19 mouse cellular contexts compared by ENCODE assay signal in the genomic region with DNA sequence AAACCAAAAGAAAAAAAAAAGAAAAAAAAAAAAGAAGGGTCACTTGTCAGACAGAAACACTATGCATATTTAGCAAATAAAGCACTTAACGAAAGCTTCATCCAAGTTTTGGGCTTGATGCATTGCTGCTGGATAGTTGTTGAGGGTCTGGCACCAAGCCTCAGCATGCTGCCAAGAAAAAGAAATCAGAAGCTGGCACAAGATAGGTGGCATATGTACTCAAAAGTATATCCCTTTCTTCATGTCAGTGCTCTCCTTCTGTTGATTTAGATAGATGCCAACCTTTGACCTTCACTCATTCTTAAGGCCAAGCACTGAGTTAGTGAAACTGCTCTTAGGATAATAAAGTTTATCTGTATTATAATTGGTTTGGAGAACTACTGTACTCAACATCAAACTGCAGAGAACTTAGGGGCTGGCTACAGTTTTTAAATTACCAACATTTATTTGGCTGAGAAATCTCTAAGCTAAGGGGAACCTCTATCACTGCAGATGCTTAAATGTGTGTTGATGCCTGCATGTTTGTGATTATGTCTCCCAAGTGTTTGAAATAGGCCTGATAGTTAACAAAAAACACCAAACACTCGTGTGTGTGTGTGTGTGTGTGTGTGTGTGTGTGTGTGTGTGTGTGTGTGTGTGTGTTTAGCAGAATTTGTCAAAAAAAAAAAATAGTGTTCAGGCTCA. TPM values are rescaled to one million over a fixed set of nuclear protein-coding genes. Genes with fewer than 3 reads are reported as not detected.
DNase-seq lines count a peak whose midpoint lies in the region; ATAC-seq and TF ChIP-seq lines count a peak whose summit lies in the region.
"Had no signal": no experiment of that assay in that cellular context is flagged by ENCODE, and none has a peak within 500 bp of the region (broad histone marks: within the 10 kb centered on the region; RNA-seq: fewer than 3 reads in every experiment).

No protein-coding gene starts in this region.

- H3K4me1 ChIP-seq in hindbrain, postnatal 0 days (ENCODE audit: insufficient read depth, low read length) = no peaks in the 10 kb centered on the region
- H3K4me1 ChIP-seq in hindbrain, embryonic 14.5 days (replicated peaks; ENCODE audit: control insufficient read depth, insufficient read depth, low read length) = no peaks in the 10 kb centered on the region
- H3K4me1 ChIP-seq in cerebellum, adult 2 months (ENCODE audit: control insufficient read depth, insufficient read depth, low read length) = peaks cover 7% of the 10 kb centered on the region
- H3K4me1 ChIP-seq in forebrain, embryonic 16.5 days (replicated peaks; ENCODE audit: control insufficient read depth, insufficient read depth, low read length) = no peaks in the 10 kb centered on the region
- H3K4me1 ChIP-seq: hindbrain, embryonic 10.5 days; midbrain, embryonic 13.5 days had no signal

- H3K4me2 ChIP-seq in hindbrain, postnatal 0 days (ENCODE audit: low read depth, low read length) = no peak overlapping the region
- H3K4me2 ChIP-seq in hindbrain, embryonic 14.5 days (replicated peaks) = no peak overlapping the region
- H3K4me2 ChIP-seq in forebrain, embryonic 16.5 days (ENCODE audit: low read length) = no peak overlapping the region
- H3K4me2 ChIP-seq: heart, embryonic 13.5 days; midbrain, embryonic 13.5 days had no signal

- DNase-seq in hindbrain, postnatal 0 days (ENCODE audit: low spot score) = peak; percentile 55
- DNase-seq in hindbrain, embryonic 14.5 days (ENCODE audit: low spot score) = no peak
- DNase-seq in right cerebral cortex, adult 18-20 months = peak; percentile 26
- no peak for DNase-seq in right cerebral cortex, postnatal 14 days
- peak; percentile 42 to 70 for DNase-seq in cerebellum, adult 2 months
- DNase-seq in urinary bladder, postnatal 10 days (ENCODE audit: low spot score) = no peak
- DNase-seq: gastrocnemius, postnatal 36 days; kidney, postnatal 36 days; layer of hippocampus, postnatal 36 days; liver, postnatal 0 days; thymus, postnatal 25 days had no signal

- whole genome bisulfite sequencing in hindbrain, postnatal 0 days = 60% methylated on average over 2 of the region's 2 CpGs
- 88% methylated on average over 2 of the region's 2 CpGs for WGBS in hindbrain, embryonic 14.5 days
- WGBS in cerebellum, adult 2 months = 26% methylated on average over 2 of the region's 2 CpGs
- WGBS in forebrain, embryonic 16.5 days = 43% methylated on average over 2 of the region's 2 CpGs

- no peak for ATAC-seq in hindbrain, postnatal 0 days
- no peak for ATAC-seq in hindbrain, embryonic 14.5 days (ENCODE audit: low FRiP score)
- peak; percentile 85 for ATAC-seq in forebrain, embryonic 16.5 days
- no peak for ATAC-seq in granulocyte monocyte progenitor cell, adult 5-6 weeks (replicated peaks; ENCODE audit: poor library complexity, severe bottlenecking)
- ATAC-seq: intestine, embryonic 16.5 days; liver, postnatal 0 days; midbrain, embryonic 13.5 days had no signal

- H3K9me3 ChIP-seq in hindbrain, postnatal 0 days (ENCODE audit: low read length) = no peaks in the 10 kb centered on the region
- no peaks in the 10 kb centered on the region for H3K9me3 ChIP-seq in hindbrain, embryonic 14.5 days (ENCODE audit: control insufficient read depth, low read length)
- H3K9me3 ChIP-seq in forebrain, embryonic 16.5 days (ENCODE audit: control insufficient read depth, low read length) = no peaks in the 10 kb centered on the region
- H3K9me3 ChIP-seq: heart, embryonic 13.5 days; hindbrain, embryonic 10.5 days; midbrain, embryonic 13.5 days had no signal

- peaks cover 13% of the 10 kb centered on the region; the same call in 1 of the 2 replicates for H3K36me3 ChIP-seq in hindbrain, postnatal 0 days (ENCODE audit: insufficient read depth, low read length)
- peaks cover 35% of the 10 kb centered on the region for H3K36me3 ChIP-seq in hindbrain, embryonic 14.5 days (replicated peaks; ENCODE audit: control insufficient read depth, insufficient read depth)
- peaks cover 8% of the 10 kb centered on the region for H3K36me3 ChIP-seq in forebrain, embryonic 16.5 days (ENCODE audit: control insufficient read depth, insufficient read depth)
- H3K36me3 ChIP-seq: heart, embryonic 13.5 days had no signal

- no peak for TF ChIP-seq POLR2A in cerebellum, adult 2 months (IDR thresholded peaks at IDR 0.05; ENCODE audit: borderline replicate concordance, insufficient read depth, low read length)

- no peak overlapping the region for H3K9ac ChIP-seq in hindbrain, postnatal 0 days (replicated peaks; ENCODE audit: low read length)
- H3K9ac ChIP-seq in hindbrain, embryonic 14.5 days = no peak overlapping the region
- no peak overlapping the region for H3K9ac ChIP-seq in forebrain, embryonic 16.5 days (replicated peaks; ENCODE audit: low read depth, low read length)
- H3K9ac ChIP-seq: heart, embryonic 13.5 days; liver, postnatal 0 days; midbrain, embryonic 13.5 days had no signal

- TF ChIP-seq CTCF in hindbrain, postnatal 0 days (IDR thresholded peaks at IDR 0.05; ENCODE audit: low read depth) = no peak
- TF ChIP-seq CTCF in cerebellum, adult 2 months (IDR thresholded peaks at IDR 0.05; ENCODE audit: borderline replicate concordance, insufficient read depth, low read depth, low read length) = no peak

- H3K4me3 ChIP-seq in hindbrain, postnatal 0 days (ENCODE audit: low read length) = no peak overlapping the region
- no peak overlapping the region for H3K4me3 ChIP-seq in hindbrain, embryonic 14.5 days (replicated peaks; ENCODE audit: low read length)
- H3K4me3 ChIP-seq in cerebellum, adult 2 months (replicated peaks; ENCODE audit: insufficient read depth, low read depth, low read length) = no peak overlapping the region
- H3K4me3 ChIP-seq in forebrain, embryonic 16.5 days (replicated peaks; ENCODE audit: low read length) = no peak overlapping the region
- H3K4me3 ChIP-seq: heart, embryonic 13.5 days; hindbrain, embryonic 10.5 days; midbrain, embryonic 13.5 days had no signal

- H3K27ac ChIP-seq in hindbrain, postnatal 0 days = no peak overlapping the region
- H3K27ac ChIP-seq in hindbrain, embryonic 14.5 days = no peak overlapping the region
- no peak overlapping the region for H3K27ac ChIP-seq in cerebellum, adult 2 months (ENCODE audit: insufficient read depth, low read length)
- no peak overlapping the region for H3K27ac ChIP-seq in forebrain, embryonic 16.5 days (ENCODE audit: low read length)
- H3K27ac ChIP-seq: heart, embryonic 13.5 days; hindbrain, embryonic 10.5 days; midbrain, embryonic 13.5 days had no signal

- H3K27me3 ChIP-seq in hindbrain, postnatal 0 days (ENCODE audit: insufficient read depth, low read length) = no peaks in the 10 kb centered on the region
- H3K27me3 ChIP-seq in hindbrain, embryonic 14.5 days (ENCODE audit: control insufficient read depth, insufficient read depth, low read length) = no peaks in the 10 kb centered on the region
- H3K27me3 ChIP-seq in cerebellum, adult 2 months (ENCODE audit: control insufficient read depth, insufficient read depth, low read length) = no peaks in the 10 kb centered on the region
- no peaks in the 10 kb centered on the region for H3K27me3 ChIP-seq in forebrain, embryonic 16.5 days (replicated peaks; ENCODE audit: control insufficient read depth, insufficient read depth, low read length)
- H3K27me3 ChIP-seq: heart, embryonic 13.5 days; midbrain, embryonic 13.5 days had no signal

RNA-seq across cellular contexts. Expression of gene Gdpd4, which starts 4.8 kb away (rescaled TPM):
- not detected in 2 replicates for total RNA-seq in hindbrain, postnatal 0 days (2014; rRNA removed)
- not detected in 2 replicates for polyA plus RNA-seq in hindbrain, postnatal 0 days (2015; fragmentation: Nextera tagmentation; extraction: Ambion mirVana)
- not detected in 2 replicates for polyA plus RNA-seq in hindbrain, embryonic 14.5 days (2014; fragmentation: Nextera tagmentation; extraction: Ambion mirVana)
- 0.08 and 0.17 TPM in 2 replicates for polyA plus RNA-seq in cerebellum, adult 2 months (2012; rRNA removed)
- polyA plus RNA-seq in forebrain, embryonic 16.5 days (2015; fragmentation: Nextera tagmentation; extraction: Ambion mirVana) = not detected in 2 replicates
- not detected in 2 replicates for total RNA-seq in granulocyte monocyte progenitor cell, adult 5-6 weeks (2014; fragmentation: Nextera tagmentation)
- not detected in 2 replicates for total RNA-seq in granulocyte monocyte progenitor cell, adult 5-6 weeks (2017)
- total RNA-seq: layer of hippocampus, postnatal 36 days had no signal
- polyA plus RNA-seq: heart, embryonic 13.5 days; hindbrain, embryonic 10.5 days; intestine, embryonic 16.5 days; limb, embryonic 14.5 days; liver, postnatal 0 days; midbrain, embryonic 13.5 days; stomach, embryonic 16.5 days had no signal

Comparison
In these comparisons a context has a peak if more than half of its experiments do, and no peak if none do; other contexts are left out.
1. DNase-seq: peak in hindbrain, postnatal 0 days (single experiment), right cerebral cortex, adult 18-20 months (single experiment) and cerebellum, adult 2 months (2 of 2); none in hindbrain, embryonic 14.5 days (single experiment), right cerebral cortex, postnatal 14 days (single experiment) and urinary bladder, postnatal 10 days (single experiment).